Mouse (Mus musculus): ENCODE results near the gene Clstn1. TPM values are rescaled to one million over a fixed set of nuclear protein-coding genes. Genes with fewer than 3 reads are reported as not detected.
"Not testable (repeated sequence)": the region's sequence is repeated elsewhere in the genome, so short reads cannot be mapped to it uniquely, and the experiment has no call there.

Gene Clstn1
- polyA plus RNA-seq, 1 experiment from 2014 or later, result 61.9 TPM

DNA sequence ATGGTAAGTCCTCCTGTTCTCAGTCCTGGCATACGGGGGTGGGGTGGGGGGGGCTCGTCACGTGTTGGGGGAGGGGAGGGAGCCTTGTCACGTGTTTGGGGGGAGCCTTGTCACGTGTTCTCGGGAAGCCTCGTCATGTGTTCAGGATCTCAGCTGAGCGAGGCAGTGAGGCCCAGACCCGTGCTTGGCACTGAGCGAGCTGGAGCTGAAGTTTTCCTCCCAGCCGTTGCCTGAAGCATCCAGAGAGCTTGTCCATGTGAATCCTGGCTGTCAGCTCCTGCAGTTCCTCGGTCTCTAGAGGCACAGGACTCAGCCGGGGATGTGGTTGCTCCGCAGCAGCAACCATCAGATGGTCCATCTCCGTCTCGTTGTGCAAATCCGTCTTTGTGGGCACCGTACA, 19.8 kb downstream of the Clstn1 start:
- Histone ChIP-seq H3K4me3 (replicated peaks) (no peak overlapping the region), H3K27ac (peak overlapping the region; percentile 53), H3K4me2 (replicated peaks) (no peak overlapping the region), H3K27me3 (no peaks in the 10 kb centered on the region), H3K9ac (replicated peaks) (no peak overlapping the region; the same call in 1 of the 2 replicates), H3K36me3 (no peaks in the 10 kb centered on the region), H3K9me3 (0 out of 2 replicates have a peak, but pooled peaks cover 3% of the 10 kb centered on the region), H3K4me1 (replicated peaks) (peaks cover 51% of the 10 kb centered on the region)
- WGBS, result 65% methylated on average over 18 of the region's 18 CpGs
- no peak for ATAC-seq

DNA sequence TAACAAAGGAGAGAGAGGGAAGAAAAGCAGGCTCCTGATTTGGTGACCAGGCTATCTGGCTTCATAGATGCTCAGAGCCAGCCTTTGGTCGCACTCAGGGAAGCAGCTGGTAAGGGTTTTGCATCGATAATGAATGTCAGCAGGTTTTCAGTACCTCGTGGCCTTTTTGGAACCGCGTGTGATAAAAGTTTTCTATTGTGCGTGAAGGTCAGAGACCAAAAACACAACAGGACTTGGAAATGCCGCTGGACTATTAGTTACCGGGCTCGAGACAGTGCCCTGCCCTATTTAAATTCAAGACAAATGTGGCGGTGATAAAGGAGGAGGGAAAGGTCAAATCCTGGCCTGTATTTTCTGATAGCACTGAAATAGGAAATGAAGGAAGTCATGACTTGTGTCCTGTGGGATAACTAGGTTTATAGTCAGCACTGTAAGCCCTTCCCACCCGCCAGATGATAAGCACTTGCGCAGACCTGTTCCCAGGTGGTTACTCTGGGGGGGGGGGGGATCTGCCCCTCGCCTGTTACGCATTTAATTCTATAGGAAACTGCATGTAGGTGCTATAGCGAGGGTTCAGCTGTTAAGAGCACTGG, 20.6 kb downstream of the Clstn1 start:
- H3K4me2 ChIP-seq (replicated peaks), result no peak overlapping the region
- 0 out of 2 replicates have a peak, but pooled peaks cover 3% of the 10 kb centered on the region for H3K9me3 ChIP-seq
- ATAC-seq, result no peak; the same call in 1 of the 2 replicates
- H3K4me1 ChIP-seq (replicated peaks), result peaks cover 45% of the 10 kb centered on the region
- no peaks in the 10 kb centered on the region for H3K27me3 ChIP-seq
- peak overlapping the region; percentile 53; the same call in 1 of the 2 replicates for H3K27ac ChIP-seq
- H3K36me3 ChIP-seq, result no peaks in the 10 kb centered on the region
- no peak overlapping the region for H3K4me3 ChIP-seq (replicated peaks)
- 40% methylated on average over 15 of the region's 15 CpGs for WGBS
- no peak overlapping the region; the same call in 1 of the 2 replicates for H3K9ac ChIP-seq (replicated peaks)

DNA sequence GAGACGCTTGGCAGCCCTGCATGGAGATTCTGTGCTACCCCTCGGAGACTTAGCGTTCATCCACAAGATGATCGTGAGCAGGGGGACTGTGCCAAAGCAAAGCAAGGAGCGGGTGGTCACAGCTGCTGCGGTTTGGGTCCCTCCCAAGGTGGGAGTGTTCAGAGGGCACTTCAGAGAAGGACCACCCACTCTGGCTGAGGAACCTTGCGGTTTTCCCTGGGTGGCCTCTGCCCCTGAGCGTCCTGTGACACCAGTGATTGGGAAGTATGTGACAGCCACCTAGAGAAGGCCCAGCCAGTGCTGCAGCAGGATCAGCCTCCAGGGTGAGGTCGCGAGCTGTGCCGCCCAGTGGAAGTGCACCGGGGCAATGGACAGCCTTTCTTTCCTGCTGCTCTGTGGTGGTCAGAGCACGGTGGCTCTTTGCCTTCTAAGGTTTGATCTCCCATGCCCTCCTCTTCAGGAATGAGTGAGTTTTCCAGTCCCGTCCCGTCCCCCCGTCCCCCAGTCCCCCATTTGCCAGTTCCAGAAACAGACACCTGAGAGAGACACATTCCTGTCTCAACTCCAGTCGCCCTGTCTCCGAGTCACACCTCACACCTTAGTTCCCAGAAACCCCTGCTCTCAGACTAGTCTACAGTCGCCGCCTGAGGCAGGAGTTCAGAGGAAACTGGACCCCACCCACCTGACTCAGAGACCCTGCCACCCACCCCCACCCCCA, 21.5 kb downstream of the Clstn1 start:
- Histone ChIP-seq H3K4me1 (replicated peaks) (peaks cover 39% of the 10 kb centered on the region), H3K4me3 (replicated peaks) (no peak overlapping the region), H3K4me2 (replicated peaks) (no peak overlapping the region), H3K27me3 (no peaks in the 10 kb centered on the region), H3K27ac (peak overlapping the region; percentile 53; the same call in 1 of the 2 replicates), H3K36me3 (no peaks in the 10 kb centered on the region), H3K9ac (replicated peaks) (no peak overlapping the region), H3K9me3 (0 out of 2 replicates have a peak, but pooled peaks cover 3% of the 10 kb centered on the region)
- peak; percentile 51; the same call in 1 of the 2 replicates for ATAC-seq
- WGBS, result 62% methylated on average over 20 of the region's 20 CpGs

DNA sequence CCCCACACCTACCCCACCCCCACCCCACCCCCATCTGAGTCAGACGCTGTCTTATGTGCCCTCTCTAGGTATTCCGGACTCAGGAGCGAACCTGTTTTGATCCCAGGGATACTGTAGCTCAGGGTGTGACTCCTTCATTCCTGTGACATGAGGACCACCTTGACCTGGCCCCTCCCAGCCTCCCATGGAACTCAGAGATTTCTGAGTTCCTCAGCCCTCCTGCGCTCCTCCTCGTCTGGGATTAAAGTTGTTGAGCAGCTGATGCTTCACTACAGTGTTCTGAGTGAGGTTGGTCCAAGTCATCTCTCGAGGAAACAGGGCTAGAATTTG, 22.0 kb downstream of the Clstn1 start:
- 0 out of 2 replicates have a peak, but pooled peaks have one; percentile 37 for ATAC-seq
- no peak overlapping the region for H3K27ac ChIP-seq
- 82% methylated on average over 5 of the region's 6 CpGs for WGBS

DNA sequence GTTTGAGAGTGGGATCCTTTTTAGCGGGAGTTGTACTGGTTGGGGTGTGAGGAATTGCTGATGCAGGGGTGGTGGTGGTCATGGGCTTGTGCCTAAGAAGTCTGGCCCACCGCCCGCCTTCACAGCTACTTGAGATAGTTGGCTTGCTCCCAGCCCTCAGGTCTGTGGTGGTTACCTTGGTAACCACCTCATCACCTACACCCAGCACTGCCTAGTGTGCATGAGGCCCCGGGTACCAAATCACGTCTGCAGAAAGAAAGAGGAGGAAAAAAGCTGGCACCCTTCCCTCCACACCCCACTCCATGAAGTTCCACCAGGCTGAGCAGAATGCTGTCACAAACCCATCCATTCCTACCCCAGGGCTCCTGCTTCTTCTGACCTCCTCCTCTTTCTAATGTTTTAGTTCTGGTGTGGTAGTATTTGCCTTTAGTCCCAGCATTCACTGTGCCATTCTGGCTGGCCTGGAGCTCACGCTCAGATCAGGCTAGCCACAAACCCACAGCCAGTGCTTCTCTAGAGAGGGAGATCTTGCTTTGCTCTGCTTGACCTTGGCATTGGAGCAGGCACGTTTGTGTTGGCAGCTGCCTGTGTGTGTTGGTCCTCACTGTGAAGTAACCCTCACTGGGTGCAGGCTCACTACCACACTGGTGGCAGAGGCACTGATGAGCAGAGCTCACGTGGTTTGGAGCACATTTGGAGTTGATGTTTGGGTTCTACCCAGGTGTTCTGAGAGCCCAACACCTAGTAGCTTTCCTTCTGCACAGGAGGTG, 23.2 kb downstream of the Clstn1 start:
- Histone ChIP-seq H3K36me3 (peaks cover 2% of the 10 kb centered on the region; the same call in 1 of the 2 replicates), H3K4me1 (replicated peaks) (peaks cover 39% of the 10 kb centered on the region), H3K27me3 (no peaks in the 10 kb centered on the region), H3K9ac (replicated peaks) (0 out of 2 replicates have a peak overlapping the region, but pooled peaks have one; percentile 11), H3K27ac (no peak overlapping the region), H3K9me3 (0 out of 2 replicates have a peak, but pooled peaks cover 2% of the 10 kb centered on the region), H3K4me3 (replicated peaks) (no peak overlapping the region), H3K4me2 (replicated peaks) (no peak overlapping the region)
- WGBS, result 66% methylated on average over 8 of the region's 8 CpGs
- 0 out of 2 replicates have a peak, but pooled peaks have one; percentile 14 for ATAC-seq

More for the DNA sequence above, 22.0 kb downstream of the Clstn1 start:
- Histone ChIP-seq H3K9ac (replicated peaks) (no peak overlapping the region), H3K36me3 (no peaks in the 10 kb centered on the region), H3K27me3 (no peaks in the 10 kb centered on the region), H3K4me1 (replicated peaks) (peaks cover 39% of the 10 kb centered on the region), H3K9me3 (0 out of 2 replicates have a peak, but pooled peaks cover 3% of the 10 kb centered on the region), H3K4me2 (replicated peaks) (no peak overlapping the region), H3K4me3 (replicated peaks) (no peak overlapping the region)

DNA sequence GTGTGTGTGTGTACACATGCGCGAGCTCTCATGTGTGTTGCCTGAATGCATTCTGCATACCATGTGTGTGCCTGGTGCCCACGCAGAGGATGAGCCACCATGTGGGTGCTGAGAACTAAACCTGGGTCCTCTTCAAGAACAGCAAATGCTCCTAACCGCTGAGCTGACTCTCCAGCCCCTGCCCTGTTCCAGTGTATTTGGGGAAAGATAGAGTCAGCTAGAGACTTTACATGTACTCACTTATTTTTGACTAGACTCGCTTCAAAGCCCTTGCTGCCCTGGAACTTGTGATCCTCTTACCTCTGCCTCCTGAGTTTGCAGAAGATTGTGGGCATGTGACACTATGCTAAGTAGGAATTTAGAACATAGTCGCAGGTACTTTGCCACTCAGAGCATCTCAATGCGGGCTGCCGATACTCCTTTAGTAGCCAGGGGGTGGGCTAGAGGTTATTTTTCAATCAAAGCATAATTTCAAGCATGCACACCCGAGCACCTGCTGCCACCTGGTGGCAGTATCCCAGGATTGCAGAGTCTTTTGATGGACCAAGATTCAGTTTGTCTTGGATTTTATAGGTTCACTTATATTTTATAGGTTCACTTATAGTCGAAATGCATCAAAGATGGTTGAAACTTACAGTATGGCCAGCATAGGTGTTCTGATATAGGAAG, 25.2 kb downstream of the Clstn1 start:
- ATAC-seq, result no peak
- H3K27ac ChIP-seq, result no peak overlapping the region
- WGBS, result 54% methylated on average over 10 of the region's 10 CpGs

DNA sequence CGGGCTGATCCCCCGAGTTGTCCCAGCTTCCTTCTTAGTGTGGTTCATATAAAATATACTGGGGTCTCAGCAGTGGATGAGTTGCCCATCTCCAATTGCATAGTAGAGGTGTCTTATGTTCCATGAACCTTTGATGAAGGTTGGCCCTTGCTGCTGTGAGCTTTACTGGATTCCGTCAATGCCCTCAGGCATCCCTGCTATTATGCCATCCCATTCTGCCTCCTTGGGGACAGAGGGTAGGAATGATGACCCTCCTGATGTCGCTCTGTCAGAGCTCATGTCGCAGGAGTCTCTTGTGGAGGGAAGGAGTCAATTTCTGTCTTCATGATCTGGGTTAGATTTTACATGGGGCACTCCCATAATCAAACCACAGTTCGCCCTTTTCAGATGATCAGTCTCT, 27.2 kb downstream of the Clstn1 start:
- not testable (repeated sequence) for H3K9ac ChIP-seq (replicated peaks); H3K4me2 ChIP-seq (replicated peaks); H3K27me3 ChIP-seq; H3K27ac ChIP-seq; H3K9me3 ChIP-seq; H3K4me3 ChIP-seq (replicated peaks)
- WGBS, result 75% methylated on average over 6 of the region's 6 CpGs
- peak; percentile 24; the same call in 1 of the 2 replicates for ATAC-seq
- peaks cover 27% of the 10 kb centered on the region for H3K36me3 ChIP-seq
- peaks cover 11% of the 10 kb centered on the region for H3K4me1 ChIP-seq (replicated peaks)

More for the DNA sequence above, 25.2 kb downstream of the Clstn1 start:
- Histone ChIP-seq H3K36me3 (peaks cover 21% of the 10 kb centered on the region), H3K4me1 (replicated peaks) (peaks cover 29% of the 10 kb centered on the region), H3K4me2 (replicated peaks) (no peak overlapping the region), H3K9me3 (no peaks in the 10 kb centered on the region), H3K4me3 (replicated peaks) (no peak overlapping the region), H3K27me3 (no peaks in the 10 kb centered on the region), H3K9ac (replicated peaks) (no peak overlapping the region)

DNA sequence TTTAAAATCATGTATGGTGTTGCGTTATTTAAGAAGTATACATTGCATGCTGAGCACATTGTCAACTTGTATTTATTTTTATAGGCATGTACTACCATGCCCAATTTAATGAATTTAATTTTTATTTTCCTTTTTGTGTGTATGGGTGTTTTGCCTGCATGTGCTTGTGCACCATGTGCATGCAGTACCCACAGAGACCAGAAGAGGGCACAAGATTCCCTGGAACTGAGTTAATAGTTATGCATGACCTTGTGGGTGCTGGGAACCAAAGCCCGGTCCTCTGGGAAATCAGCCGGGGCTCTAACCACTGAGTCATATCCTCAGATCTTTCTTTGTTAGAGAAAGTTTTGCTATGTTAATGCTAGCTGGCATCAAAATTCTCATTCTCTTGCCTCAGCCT, 28.6 kb downstream of the Clstn1 start:
- WGBS, result over 99% methylated on average over 3 of the region's 3 CpGs
- H3K36me3 ChIP-seq, result peaks cover 27% of the 10 kb centered on the region
- no peak overlapping the region for H3K27ac ChIP-seq
- no peak overlapping the region for H3K4me2 ChIP-seq (replicated peaks)
- ATAC-seq, result no peak
- H3K4me1 ChIP-seq (replicated peaks), result no peaks in the 10 kb centered on the region
- H3K9me3 ChIP-seq, result no peaks in the 10 kb centered on the region
- no peak overlapping the region for H3K9ac ChIP-seq (replicated peaks)
- H3K27me3 ChIP-seq, result no peaks in the 10 kb centered on the region
- no peak overlapping the region for H3K4me3 ChIP-seq (replicated peaks)

DNA sequence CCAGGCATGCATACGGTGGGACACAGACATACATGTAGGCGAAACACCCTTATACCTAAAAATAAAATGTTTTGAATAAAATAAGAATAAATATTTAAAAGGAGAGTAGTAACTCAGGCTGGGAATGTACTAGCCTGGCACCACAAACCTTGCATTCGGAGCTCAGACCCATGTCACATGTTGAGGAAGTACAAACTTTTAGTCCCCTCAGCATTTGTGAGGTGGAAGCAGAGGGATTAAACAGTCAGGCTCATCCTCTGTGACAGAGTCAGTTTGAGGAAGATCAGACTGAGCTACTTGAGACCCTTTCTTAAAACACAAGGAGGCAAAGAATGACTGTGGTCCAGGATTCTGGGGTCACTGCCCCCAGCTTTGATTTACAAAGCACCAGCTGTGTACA, 30.7 kb downstream of the Clstn1 start:
- H3K27me3 ChIP-seq; H3K9me3 ChIP-seq; H3K27ac ChIP-seq; ATAC-seq; H3K4me2 ChIP-seq (replicated peaks); H3K9ac ChIP-seq (replicated peaks); H3K4me3 ChIP-seq (replicated peaks): not testable (repeated sequence)
- 94% methylated on average over 3 of the region's 3 CpGs for WGBS
- peaks cover 17% of the 10 kb centered on the region for H3K4me1 ChIP-seq (replicated peaks)
- peaks cover 27% of the 10 kb centered on the region for H3K36me3 ChIP-seq

DNA sequence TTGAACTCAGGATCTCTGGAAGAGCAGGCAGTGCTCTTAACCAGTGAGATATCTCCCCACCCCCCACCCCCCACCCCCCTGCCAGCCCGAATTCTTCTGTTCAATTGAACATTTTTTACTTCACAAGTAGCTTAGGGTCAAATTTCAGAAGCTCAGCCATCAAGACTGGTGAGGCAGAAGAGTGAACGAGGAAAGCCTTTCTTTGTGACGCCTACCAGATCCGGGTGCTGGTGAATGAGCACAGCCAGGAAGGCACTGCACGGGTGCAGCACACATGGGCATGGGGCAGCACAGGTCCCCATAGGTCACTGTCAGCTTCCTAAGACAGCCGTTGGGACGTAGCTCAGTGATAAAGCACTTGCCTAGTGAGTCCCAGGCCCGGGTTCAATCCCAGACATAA, 33.7 kb downstream of the Clstn1 start:
- no peak overlapping the region for H3K27ac ChIP-seq
- H3K4me1 ChIP-seq (replicated peaks), result peaks cover 17% of the 10 kb centered on the region
- H3K36me3 ChIP-seq, result peaks cover 20% of the 10 kb centered on the region
- H3K27me3 ChIP-seq, result no peaks in the 10 kb centered on the region
- WGBS, result 19% methylated on average over 8 of the region's 8 CpGs
- no peak overlapping the region for H3K9ac ChIP-seq (replicated peaks)
- no peak for ATAC-seq
- H3K4me2 ChIP-seq (replicated peaks), result no peak overlapping the region
- H3K9me3 ChIP-seq, result no peaks in the 10 kb centered on the region
- H3K4me3 ChIP-seq (replicated peaks), result no peak overlapping the region

DNA sequence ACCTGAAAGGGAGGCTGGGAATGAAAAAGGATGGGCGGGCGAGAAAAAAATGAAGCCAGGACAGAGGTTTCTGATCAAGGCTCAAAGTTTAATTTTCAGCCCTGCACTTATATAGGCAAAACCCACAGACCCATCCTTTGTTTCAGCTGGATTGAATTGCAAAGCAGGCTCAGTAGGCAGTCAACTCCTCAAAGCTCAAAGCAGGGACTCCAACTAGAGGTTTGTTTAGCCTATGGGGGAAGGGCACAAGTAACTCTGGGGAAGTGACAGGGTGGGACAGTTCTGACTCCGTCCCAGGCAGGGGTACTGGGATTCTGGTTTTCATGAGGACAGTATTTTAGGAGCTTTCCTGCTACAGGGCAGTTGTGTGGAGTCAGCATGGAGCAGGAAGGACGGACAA, 35.0 kb downstream of the Clstn1 start:
- H3K4me1 ChIP-seq (replicated peaks), result peaks cover 18% of the 10 kb centered on the region
- H3K4me3 ChIP-seq (replicated peaks), result no peak overlapping the region
- no peak overlapping the region for H3K4me2 ChIP-seq (replicated peaks)
- no peaks in the 10 kb centered on the region for H3K27me3 ChIP-seq
- no peaks in the 10 kb centered on the region for H3K9me3 ChIP-seq
- peaks cover 9% of the 10 kb centered on the region for H3K36me3 ChIP-seq
- ATAC-seq, result no peak
- no peak overlapping the region for H3K9ac ChIP-seq (replicated peaks)
- 40% methylated on average over 4 of the region's 4 CpGs for WGBS
- H3K27ac ChIP-seq, result no peak overlapping the region
